Mouse (Mus musculus) heart, embryonic 13.5 days (tissue): ENCODE measurements around the gene Rhbg. TPM values are rescaled to one million over a fixed set of nuclear protein-coding genes. Genes with fewer than 3 reads are reported as not detected.
"Not testable (repeated sequence)": the region's sequence is repeated elsewhere in the genome, so short reads cannot be mapped to it uniquely, and the experiment has no call there.

Source experiments
- ATAC-seq: fragments of 200-750 bp; cut with Nextera tagmentation; 2 replicates; pipeline ENCODE4 v1.8.0; 2017; ENCODE audit warnings: moderate TSS enrichment; ENCODE audit not compliant: insufficient number of reproducible peaks, low FRiP score, low TSS enrichment; ENCODE audit errors: extremely low read depth
- H3K27ac ChIP-seq: fragments of 300-500 bp; sonication (generic); replicated peaks from 2 replicates; pipeline ENCODE4 v1.5.1; 2015; ENCODE audit warnings: moderate library complexity, mild to moderate bottlenecking, inconsistent platforms
- H3K27me3 ChIP-seq: fragments of 300-500 bp; sonication (generic); replicated peaks from 2 replicates; pipeline ENCODE4 v1.6.1; 2015; ENCODE audit warnings: mild to moderate bottlenecking, inconsistent platforms
- H3K36me3 ChIP-seq: fragments of 300-500 bp; sonication (generic); 2 replicates; pipeline ENCODE4 v1.6.1; 2015; ENCODE audit warnings: mild to moderate bottlenecking, inconsistent platforms
- H3K4me1 ChIP-seq: fragments of 300-500 bp; sonication (generic); 2 replicates; pipeline ENCODE4 v1.6.1; 2015; ENCODE audit warnings: inconsistent platforms
- H3K4me2 ChIP-seq: fragments of 300-500 bp; sonication (generic); 2 replicates; pipeline ENCODE4 v1.6.1; 2015; ENCODE audit warnings: inconsistent platforms, mild to moderate bottlenecking, moderate library complexity
- H3K4me3 ChIP-seq: fragments of 300-500 bp; sonication (generic); 2 replicates; pipeline ENCODE4 v1.5.1; 2015; ENCODE audit warnings: moderate library complexity, mild to moderate bottlenecking, inconsistent platforms
- H3K9ac ChIP-seq: fragments of 300-500 bp; sonication (generic); 2 replicates; pipeline ENCODE4 v1.6.1; 2015; ENCODE audit warnings: inconsistent platforms, mild to moderate bottlenecking, moderate library complexity
- H3K9me3 ChIP-seq: fragments of 300-500 bp; sonication (generic); 2 replicates; pipeline ENCODE4 v1.6.1; 2016; ENCODE audit warnings: inconsistent platforms
- WGBS: fragments of 180-500 bp; shearing (Covaris S2); methylation state at CpG from one replicate; pipeline ENCODE4 v1.1.7; 2015; ENCODE audit warnings: mixed read lengths; 5-methylcytosine and 5-hydroxymethylcytosine counted together
- polyA plus RNA-seq: library from polyadenylated mRNA; unstranded; fragments of >200 nt; fragmentation: Nextera tagmentation; extraction: Ambion mirVana; gene quantifications from 2 replicates; pipeline ENCODE4 v1.2.1, GENCODE M21; 2015

Rhbg gene
- polyA plus RNA-seq, 1 experiment from 2014 or later, result 0.13 TPM

DNA sequence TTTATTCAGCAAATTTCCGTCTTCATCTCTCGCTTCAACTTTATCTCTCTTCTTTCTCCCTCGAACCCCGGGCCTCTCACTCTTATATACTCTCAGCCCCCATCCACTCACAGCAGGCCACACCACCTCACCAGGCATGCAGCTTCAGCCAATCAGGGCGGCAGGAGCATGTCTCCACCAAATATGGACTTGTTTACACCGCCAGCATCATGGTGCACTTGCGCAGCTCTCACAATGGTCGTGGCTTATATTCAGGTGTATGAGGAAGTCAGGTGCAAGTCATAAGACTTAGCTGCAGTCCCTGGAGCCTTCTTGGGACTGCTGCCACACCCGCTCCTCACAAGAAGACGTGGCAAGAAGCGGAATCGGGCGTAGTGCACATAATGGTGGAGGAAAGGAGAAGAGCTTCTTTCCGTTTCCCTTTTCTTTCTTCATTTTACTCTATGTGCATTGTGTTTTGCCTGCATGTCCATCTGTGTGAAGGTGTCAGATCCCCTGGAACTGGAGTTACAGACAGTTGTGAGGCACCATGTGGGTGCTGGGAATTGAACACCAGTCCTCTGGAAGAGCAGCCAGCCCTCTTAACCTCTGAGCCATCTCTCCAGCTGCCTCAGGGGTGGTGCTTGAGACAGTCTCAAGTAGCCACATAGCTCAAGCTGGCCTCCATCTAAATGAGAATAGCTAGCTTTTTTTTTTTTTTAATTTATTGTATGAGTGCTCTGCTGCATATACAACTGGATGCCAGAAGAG is 30.5 kb upstream of the Rhbg start:
- H3K9ac ChIP-seq, ATAC-seq, H3K27ac ChIP-seq, H3K9me3 ChIP-seq, H3K4me3 ChIP-seq, H3K27me3 ChIP-seq, H3K4me2 ChIP-seq, H3K4me1 ChIP-seq: not testable (repeated sequence)
- 91% methylated on average over 14 of the region's 14 CpGs for WGBS
- peaks cover 15% of the 10 kb centered on the region for H3K36me3 ChIP-seq

GRCm38 (mm10) chr3:88281141-88281916 is 26.8 kb upstream of the Rhbg start:
- not testable (repeated sequence) for H3K4me1 ChIP-seq, H3K27ac ChIP-seq, H3K36me3 ChIP-seq, H3K27me3 ChIP-seq, H3K4me2 ChIP-seq, H3K9me3 ChIP-seq, ATAC-seq, H3K9ac ChIP-seq, H3K4me3 ChIP-seq
- 61% methylated on average over 11 of the region's 11 CpGs for WGBS

GRCm38 (mm10) chr3:88280035-88280434 is 25.5 kb upstream of the Rhbg start:
- H3K27me3 ChIP-seq, result no peaks in the 10 kb centered on the region
- no peak overlapping the region for H3K4me2 ChIP-seq
- H3K4me1 ChIP-seq, result no peaks in the 10 kb centered on the region
- H3K9ac ChIP-seq, result no peak overlapping the region
- H3K4me3 ChIP-seq, result no peak overlapping the region
- no peaks in the 10 kb centered on the region for H3K9me3 ChIP-seq
- no peak for ATAC-seq
- no peaks in the 10 kb centered on the region for H3K36me3 ChIP-seq
- 81% methylated on average over 2 of the region's 2 CpGs for WGBS
- no peak overlapping the region for H3K27ac ChIP-seq

DNA sequence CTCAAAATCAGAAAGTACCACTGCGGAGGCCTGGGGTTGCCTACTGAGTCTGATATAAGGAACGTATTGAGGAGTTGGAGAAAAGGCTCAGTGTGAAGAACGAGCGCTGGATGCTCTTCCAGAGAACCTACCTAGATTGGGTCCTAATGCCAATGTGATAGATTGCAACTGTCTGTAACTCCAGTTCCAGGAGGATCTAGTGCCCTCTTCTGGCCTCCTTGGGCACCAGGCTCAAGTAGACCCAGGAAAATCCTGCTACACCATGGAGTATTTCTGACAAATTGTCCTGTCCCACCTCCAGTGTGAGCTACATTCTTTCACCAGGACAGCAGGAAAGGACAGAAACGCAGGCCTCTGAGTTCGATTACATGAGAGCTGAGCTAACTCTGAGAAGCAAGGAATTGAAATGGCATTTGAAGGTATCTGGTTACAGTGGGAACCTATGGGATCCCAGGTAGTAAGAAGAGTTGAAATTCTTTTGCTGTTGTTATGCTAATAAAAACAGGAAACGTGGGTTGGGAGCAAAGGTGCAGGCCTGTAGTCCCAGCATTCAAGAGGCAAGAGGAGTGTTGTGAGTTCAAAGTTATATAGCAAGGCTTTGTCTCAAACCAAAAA is 22.1 kb upstream of the Rhbg start:
- ATAC-seq, result no peak
- Histone ChIP-seq H3K27ac (no peak overlapping the region), H3K4me2 (no peak overlapping the region), H3K4me3 (no peak overlapping the region), H3K36me3 (no peaks in the 10 kb centered on the region), H3K9me3 (no peaks in the 10 kb centered on the region), H3K4me1 (no peaks in the 10 kb centered on the region), H3K27me3 (no peaks in the 10 kb centered on the region), H3K9ac (no peak overlapping the region)
- WGBS, result 38% methylated on average over 7 of the region's 7 CpGs

DNA sequence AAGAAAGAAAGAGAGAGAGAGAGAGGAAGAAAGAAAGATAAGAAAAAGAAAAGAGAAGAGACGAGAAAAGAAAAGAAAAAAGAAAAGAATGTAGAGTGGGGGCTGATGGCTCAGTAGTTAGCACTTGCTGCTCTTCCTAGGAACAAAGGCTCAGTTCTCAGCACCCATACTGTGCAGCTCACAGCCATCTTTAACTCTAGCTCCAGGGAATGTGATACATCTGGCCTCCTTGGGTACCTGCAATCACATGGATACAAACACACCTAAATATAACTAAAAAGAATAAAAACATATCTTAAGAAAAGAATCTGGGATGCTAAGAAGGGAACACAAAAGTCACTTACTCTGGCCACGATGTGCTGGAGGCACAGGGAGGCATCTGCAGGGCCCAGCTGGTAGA is 21.6 kb upstream of the Rhbg start:
- no peak overlapping the region for H3K27ac ChIP-seq
- H3K36me3 ChIP-seq, result no peaks in the 10 kb centered on the region
- H3K9me3 ChIP-seq, result no peaks in the 10 kb centered on the region
- no peak for ATAC-seq
- no peaks in the 10 kb centered on the region for H3K4me1 ChIP-seq
- H3K27me3 ChIP-seq, result no peaks in the 10 kb centered on the region
- H3K4me3 ChIP-seq, result no peak overlapping the region
- no peak overlapping the region for H3K4me2 ChIP-seq
- H3K9ac ChIP-seq, result no peak overlapping the region
- WGBS, result 62% methylated on average over 2 of the region's 2 CpGs

DNA sequence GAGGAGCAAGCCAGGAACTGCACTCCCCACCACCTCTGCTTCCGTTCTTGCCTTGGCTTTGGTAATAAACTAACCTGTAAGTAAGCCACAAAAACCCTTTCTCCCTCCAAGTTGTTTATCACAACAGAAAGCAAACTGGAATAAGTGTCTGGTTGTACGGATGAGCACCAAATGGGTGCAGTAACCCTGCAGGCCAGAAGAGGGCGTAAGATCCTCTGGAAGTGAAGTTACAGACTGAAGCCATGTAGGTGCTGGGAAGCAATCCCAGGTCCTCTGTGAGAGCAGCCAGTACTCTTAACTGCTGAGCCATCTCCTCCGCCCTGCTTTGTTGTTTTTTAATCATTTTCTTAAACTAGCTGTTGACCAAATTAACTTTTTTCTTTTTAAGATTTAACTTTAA is 19.5 kb upstream of the Rhbg start:
- Histone ChIP-seq H3K36me3 (no peaks in the 10 kb centered on the region), H3K27me3 (no peaks in the 10 kb centered on the region), H3K27ac (no peak overlapping the region), H3K4me3 (no peak overlapping the region), H3K4me2 (no peak overlapping the region), H3K9me3 (no peaks in the 10 kb centered on the region), H3K4me1 (no peaks in the 10 kb centered on the region), H3K9ac (no peak overlapping the region)
- ATAC-seq, result no peak
- WGBS, result 88% methylated on average over 4 of the region's 4 CpGs

GRCm38 (mm10) chr3:88271859-88272258 is 17.4 kb upstream of the Rhbg start:
- no peaks in the 10 kb centered on the region for H3K9me3 ChIP-seq
- no peaks in the 10 kb centered on the region for H3K4me1 ChIP-seq
- H3K36me3 ChIP-seq, result no peaks in the 10 kb centered on the region
- H3K27me3 ChIP-seq, result no peaks in the 10 kb centered on the region
- no peak overlapping the region for H3K27ac ChIP-seq
- no peak overlapping the region for H3K4me3 ChIP-seq
- WGBS, result 81% methylated on average over 3 of the region's 3 CpGs
- no peak overlapping the region for H3K4me2 ChIP-seq
- no peak overlapping the region for H3K9ac ChIP-seq
- ATAC-seq, result no peak

GRCm38 (mm10) chr3:88271298-88271697 is 16.8 kb upstream of the Rhbg start:
- not testable (repeated sequence) for H3K4me1 ChIP-seq, H3K9me3 ChIP-seq, H3K4me3 ChIP-seq, ATAC-seq, H3K9ac ChIP-seq, H3K27ac ChIP-seq, H3K4me2 ChIP-seq, H3K27me3 ChIP-seq, H3K36me3 ChIP-seq
- 75% methylated on average over 2 of the region's 2 CpGs for WGBS

- Histone ChIP-seq H3K27ac (no peak overlapping the region), H3K9ac (no peak overlapping the region), H3K4me2 (no peak overlapping the region), H3K4me3 (no peak overlapping the region), H3K36me3 (no peaks in the 10 kb centered on the region), H3K4me1 (no peaks in the 10 kb centered on the region), H3K9me3 (no peaks in the 10 kb centered on the region), H3K27me3 (no peaks in the 10 kb centered on the region)
- 79% methylated on average over 5 of the region's 5 CpGs for WGBS
- no peak for ATAC-seq
Measured at GRCm38 (mm10) chr3:88268991-88269390, 14.5 kb upstream of the Rhbg start.

DNA sequence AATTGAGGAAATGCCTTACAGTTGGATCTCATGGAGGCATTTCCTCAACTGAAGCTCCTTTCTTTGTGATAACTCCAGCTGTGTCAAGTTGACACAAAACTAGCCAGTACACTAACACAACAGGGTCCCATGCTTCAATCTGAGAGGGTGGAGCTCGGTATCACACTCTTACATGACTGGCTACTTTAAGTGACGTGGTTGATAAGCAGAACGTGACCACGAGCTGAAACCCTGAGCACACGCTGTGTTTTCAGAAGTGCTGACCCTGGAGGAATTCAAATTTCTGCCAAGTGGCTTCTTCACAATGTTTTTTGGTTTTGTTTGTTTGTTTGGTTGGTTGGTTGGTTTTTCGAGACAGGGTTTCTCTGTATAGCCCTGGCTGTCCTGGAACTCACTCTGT is 13.5 kb upstream of the Rhbg start:
- ATAC-seq, H3K27ac ChIP-seq, H3K27me3 ChIP-seq, H3K9ac ChIP-seq, H3K4me1 ChIP-seq, H3K4me3 ChIP-seq, H3K9me3 ChIP-seq, H3K36me3 ChIP-seq, H3K4me2 ChIP-seq: not testable (repeated sequence)
- WGBS, result 48% methylated on average over 6 of the region's 6 CpGs

- no peak for ATAC-seq
- H3K4me1 ChIP-seq, result no peaks in the 10 kb centered on the region
- H3K9me3 ChIP-seq, result no peaks in the 10 kb centered on the region
- H3K36me3 ChIP-seq, result no peaks in the 10 kb centered on the region
- H3K9ac ChIP-seq, result no peak overlapping the region
- no peak overlapping the region for H3K27ac ChIP-seq
- H3K4me3 ChIP-seq, result no peak overlapping the region
- H3K27me3 ChIP-seq, result peaks cover 17% of the 10 kb centered on the region
- 59% methylated on average over 3 of the region's 3 CpGs for WGBS
- no peak overlapping the region for H3K4me2 ChIP-seq
Measured at GRCm38 (mm10) chr3:88262346-88262745, 7.8 kb upstream of the Rhbg start.
